Mouse (Mus musculus): ENCODE measurements around the gene Ankrd33b. TPM values are rescaled to one million over a fixed set of nuclear protein-coding genes. Genes with fewer than 3 reads are reported as not detected.
A peak's percentile ranks its signal among the peaks of the same experiment; 100 is the strongest.

Gene Ankrd33b
- 1.6 and 3.3 TPM in 2 replicates for total RNA-seq (2014; rRNA removed)
- 1.2 and 1.6 TPM in 2 replicates for polyA plus RNA-seq (2015; fragmentation: Nextera tagmentation; extraction: Ambion mirVana)

DNA sequence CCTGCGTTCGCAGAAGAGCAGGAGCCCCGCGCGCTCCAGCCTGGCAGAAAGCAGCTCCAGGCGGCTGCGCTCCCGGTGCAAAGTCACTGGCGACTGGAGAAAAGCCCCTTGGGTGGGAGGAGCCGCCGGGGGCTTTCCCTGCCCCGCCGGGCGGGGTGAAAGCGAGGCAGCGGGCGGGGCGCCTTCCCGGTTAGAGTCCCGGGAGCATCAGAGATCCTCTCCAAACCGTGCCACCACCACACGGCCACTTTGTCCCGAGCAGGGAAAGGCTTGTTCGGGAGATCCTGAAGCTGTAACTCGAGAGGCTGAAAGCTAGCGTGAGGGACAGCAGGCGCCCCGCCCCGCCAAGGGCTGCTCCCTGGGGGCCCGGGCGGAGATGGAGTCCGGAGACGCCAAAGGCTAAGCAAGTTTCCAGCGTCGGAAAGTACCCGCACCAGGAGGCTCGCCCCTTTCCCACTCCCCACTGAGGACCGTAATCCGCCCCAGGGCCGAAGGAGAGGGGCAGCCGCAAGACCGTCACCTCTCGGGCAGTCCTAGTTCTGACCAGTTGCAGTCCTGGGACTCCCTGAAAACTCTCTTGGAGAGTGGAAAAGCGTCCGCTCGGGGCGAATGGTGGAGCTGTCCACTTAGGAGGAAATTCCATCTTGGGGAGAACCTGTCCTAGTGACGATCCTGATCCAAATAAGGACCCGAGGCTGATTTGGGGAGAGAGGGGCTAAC is at the start of gene Ankrd33b:
TSS of gene Ankrd33b (minus strand) at position 246 of the 720 bp plus-strand sequence.
- Histone ChIP-seq H3K27me3 (ENCODE audit: insufficient read depth, low read length) (peaks cover 13% of the 10 kb centered on the region; the same call in 1 of the 2 replicates), H3K9me3 (ENCODE audit: low read length) (no peaks in the 10 kb centered on the region), H3K4me1 (ENCODE audit: insufficient read depth, low read length) (peaks cover 16% of the 10 kb centered on the region), H3K4me2 (ENCODE audit: low read depth, low read length) (peak within 1 kb of the TSS; percentile 100), H3K9ac (replicated peaks; ENCODE audit: low read length) (peak within 1 kb of the TSS; percentile 51), H3K4me3 (ENCODE audit: low read length) (peak within 1 kb of the TSS; percentile 61), H3K36me3 (ENCODE audit: insufficient read depth, low read length) (no peaks in the 10 kb centered on the region), H3K27ac (no peak within 1 kb of the TSS)
- WGBS = under 1% methylated on average over 46 of the region's 49 CpGs
- no peak for TF ChIP-seq CTCF (IDR thresholded peaks at IDR 0.05; ENCODE audit: low read depth)
- ATAC-seq (peak; percentile 44; the same call in 1 of the 2 replicates), DNase-seq (ENCODE audit: low spot score) (peak; percentile 26)

DNA sequence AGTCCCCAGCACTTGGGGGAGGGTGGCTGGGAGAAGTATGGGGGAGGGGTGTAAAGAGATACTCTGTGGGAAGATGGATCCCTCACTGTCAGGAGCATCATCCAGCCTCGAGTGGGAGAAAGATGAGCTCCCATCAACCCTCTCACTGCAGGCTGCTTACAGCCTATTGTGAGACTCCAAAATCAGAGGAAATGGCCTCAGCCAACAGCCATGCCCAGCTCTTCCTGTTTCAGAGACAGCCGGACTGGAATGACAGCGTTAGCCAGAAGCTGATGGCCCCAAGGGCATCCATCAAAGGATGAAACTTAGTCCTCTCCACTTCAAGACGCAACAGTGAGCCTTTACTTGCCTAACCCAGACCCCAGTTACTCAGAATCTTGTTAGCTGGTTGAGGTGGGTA is 47.7 kb upstream of the Ankrd33b start:
- Histone ChIP-seq H3K4me3 (ENCODE audit: low read length) (no peak overlapping the region), H3K27me3 (ENCODE audit: insufficient read depth, low read length) (no peaks in the 10 kb centered on the region), H3K4me2 (ENCODE audit: low read depth, low read length) (no peak overlapping the region), H3K9ac (replicated peaks; ENCODE audit: low read length) (no peak overlapping the region), H3K4me1 (ENCODE audit: insufficient read depth, low read length) (no peaks in the 10 kb centered on the region), H3K9me3 (ENCODE audit: low read length) (no peaks in the 10 kb centered on the region), H3K27ac (no peak overlapping the region), H3K36me3 (ENCODE audit: insufficient read depth, low read length) (no peaks in the 10 kb centered on the region)
- TF ChIP-seq CTCF (IDR thresholded peaks at IDR 0.05; ENCODE audit: low read depth) = no peak
- WGBS = 57% methylated on average over 4 of the region's 4 CpGs
- ATAC-seq (no peak), DNase-seq (ENCODE audit: low spot score) (no peak)

DNA sequence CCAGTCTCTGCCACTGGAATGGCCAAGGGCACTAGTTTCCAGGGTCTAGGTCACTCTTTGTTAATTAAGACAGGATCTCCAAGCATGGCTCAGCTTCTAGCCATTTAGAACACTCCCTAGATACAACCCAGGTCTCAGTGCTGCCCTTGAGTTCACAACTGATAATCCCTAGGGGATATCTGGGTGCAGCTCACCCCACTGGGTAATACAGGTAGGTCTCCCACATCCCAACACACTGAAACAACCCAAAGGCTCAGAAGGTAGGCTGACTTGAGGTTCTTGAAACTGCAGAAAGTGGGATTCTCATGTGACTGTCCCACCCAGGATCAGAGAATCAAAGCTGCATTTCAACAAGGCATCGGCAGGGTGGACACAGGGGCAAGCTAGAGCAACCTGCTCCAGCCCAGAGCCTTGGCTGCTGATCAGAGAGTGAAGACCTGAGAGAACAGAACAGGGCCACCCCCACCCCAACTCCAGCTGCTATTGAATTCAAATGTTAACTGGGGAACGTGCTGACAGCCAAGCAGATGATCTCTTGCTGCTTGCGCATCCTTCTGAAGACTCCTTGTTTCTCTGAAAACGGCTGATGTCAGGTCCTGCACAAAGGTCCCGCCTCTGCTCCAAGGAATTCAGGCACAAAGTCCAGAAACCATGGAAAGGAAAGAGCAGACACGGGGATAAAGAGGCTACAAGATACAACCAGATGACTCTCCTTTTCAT is 46.8 kb upstream of the Ankrd33b start:
- Histone ChIP-seq H3K4me2 (ENCODE audit: low read depth, low read length) (no peak overlapping the region), H3K27ac (no peak overlapping the region), H3K27me3 (ENCODE audit: insufficient read depth, low read length) (no peaks in the 10 kb centered on the region), H3K4me3 (ENCODE audit: low read length) (no peak overlapping the region), H3K4me1 (ENCODE audit: insufficient read depth, low read length) (no peaks in the 10 kb centered on the region), H3K9ac (replicated peaks; ENCODE audit: low read length) (no peak overlapping the region), H3K36me3 (ENCODE audit: insufficient read depth, low read length) (no peaks in the 10 kb centered on the region), H3K9me3 (ENCODE audit: low read length) (no peaks in the 10 kb centered on the region)
- WGBS = 35% methylated on average over 6 of the region's 6 CpGs
- ATAC-seq (no peak), DNase-seq (ENCODE audit: low spot score) (no peak)
- TF ChIP-seq CTCF (IDR thresholded peaks at IDR 0.05; ENCODE audit: low read depth) = no peak

DNA sequence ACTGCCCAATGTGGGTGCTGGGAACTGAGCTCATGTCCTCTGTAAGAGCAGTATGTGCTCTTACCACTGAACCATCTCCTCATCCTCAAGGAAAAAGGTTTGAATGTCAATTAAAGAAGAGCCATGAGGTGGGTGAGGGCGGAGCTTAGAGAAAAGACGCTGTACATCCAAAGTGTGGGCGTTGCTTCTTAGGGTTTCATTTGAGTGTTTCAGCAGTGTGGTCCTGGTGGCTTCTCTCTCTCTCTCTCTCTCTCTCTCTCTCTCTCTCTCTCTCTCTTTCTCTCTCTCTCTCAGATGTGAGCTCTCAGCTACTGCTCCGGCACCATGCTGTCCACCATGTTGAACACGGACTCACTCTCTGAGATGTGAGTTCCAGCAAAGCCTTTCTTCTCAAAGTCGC is 46.1 kb upstream of the Ankrd33b start:
- DNase-seq (ENCODE audit: low spot score) (no peak), ATAC-seq (no peak)
- no peak overlapping the region for H3K27ac ChIP-seq
- 85% methylated on average over 6 of the region's 6 CpGs for whole genome bisulfite sequencing
- H3K9ac ChIP-seq (replicated peaks; ENCODE audit: low read length) = no peak overlapping the region
- H3K4me2 ChIP-seq (ENCODE audit: low read depth, low read length) = no peak overlapping the region
- H3K27me3 ChIP-seq (ENCODE audit: insufficient read depth, low read length) = no peaks in the 10 kb centered on the region
- no peaks in the 10 kb centered on the region for H3K36me3 ChIP-seq (ENCODE audit: insufficient read depth, low read length)
- H3K4me1 ChIP-seq (ENCODE audit: insufficient read depth, low read length) = no peaks in the 10 kb centered on the region
- no peaks in the 10 kb centered on the region for H3K9me3 ChIP-seq (ENCODE audit: low read length)
- no peak overlapping the region for H3K4me3 ChIP-seq (ENCODE audit: low read length)
- TF ChIP-seq CTCF (IDR thresholded peaks at IDR 0.05; ENCODE audit: low read depth) = no peak

DNA sequence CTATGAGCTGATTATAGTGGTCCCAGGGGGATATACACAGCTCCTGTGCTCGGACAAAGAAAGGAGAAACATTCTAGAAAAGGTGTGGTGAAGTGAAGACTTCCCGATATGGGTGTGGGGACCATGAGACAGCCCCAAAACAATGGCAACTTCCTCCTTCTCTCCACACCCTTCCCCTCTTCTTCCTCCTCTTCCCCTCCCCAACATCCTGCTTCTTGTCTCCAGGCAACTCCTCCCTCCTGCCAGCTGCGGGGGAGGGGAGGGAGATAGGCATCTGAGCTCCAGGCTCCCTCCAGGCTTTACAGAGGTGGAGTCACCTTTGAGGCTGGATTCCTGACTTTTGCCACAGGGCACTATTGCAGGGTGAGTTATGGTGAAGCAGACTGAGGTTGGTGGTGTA is 45.4 kb upstream of the Ankrd33b start:
- Histone ChIP-seq H3K36me3 (ENCODE audit: insufficient read depth, low read length) (no peaks in the 10 kb centered on the region), H3K4me1 (ENCODE audit: insufficient read depth, low read length) (no peaks in the 10 kb centered on the region), H3K4me3 (ENCODE audit: low read length) (no peak overlapping the region), H3K27me3 (ENCODE audit: insufficient read depth, low read length) (no peaks in the 10 kb centered on the region), H3K9ac (replicated peaks; ENCODE audit: low read length) (no peak overlapping the region), H3K9me3 (ENCODE audit: low read length) (no peaks in the 10 kb centered on the region), H3K27ac (no peak overlapping the region), H3K4me2 (ENCODE audit: low read depth, low read length) (no peak overlapping the region)
- DNase-seq (ENCODE audit: low spot score) = no peak
- no peak for ATAC-seq
- WGBS = 45% methylated on average over 3 of the region's 3 CpGs
- no peak for TF ChIP-seq CTCF (IDR thresholded peaks at IDR 0.05; ENCODE audit: low read depth)

DNA sequence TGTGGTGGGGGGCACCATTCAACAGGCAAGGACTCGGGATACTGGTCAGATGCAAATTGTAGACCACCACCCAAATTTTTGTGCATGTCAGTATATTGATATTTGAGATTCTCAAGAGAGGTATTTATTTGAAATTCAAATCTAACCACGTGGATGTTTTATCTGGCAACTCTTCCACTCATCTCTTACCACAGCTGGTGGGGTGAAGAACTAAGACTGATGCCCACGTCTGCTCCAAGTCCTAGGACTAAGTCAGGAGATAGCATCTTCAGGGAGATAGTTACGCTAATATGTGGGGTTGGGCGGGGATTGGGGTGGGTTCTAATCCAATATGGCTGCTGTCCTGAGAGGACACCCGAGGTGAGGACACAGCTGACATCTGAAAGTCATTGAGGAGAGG is 44.9 kb upstream of the Ankrd33b start:
- Histone ChIP-seq H3K9me3 (ENCODE audit: low read length) (no peaks in the 10 kb centered on the region), H3K4me3 (ENCODE audit: low read length) (no peak overlapping the region), H3K4me1 (ENCODE audit: insufficient read depth, low read length) (no peaks in the 10 kb centered on the region), H3K27ac (no peak overlapping the region), H3K4me2 (ENCODE audit: low read depth, low read length) (no peak overlapping the region), H3K9ac (replicated peaks; ENCODE audit: low read length) (no peak overlapping the region), H3K36me3 (ENCODE audit: insufficient read depth, low read length) (no peaks in the 10 kb centered on the region), H3K27me3 (ENCODE audit: insufficient read depth, low read length) (no peaks in the 10 kb centered on the region)
- no peak for TF ChIP-seq CTCF (IDR thresholded peaks at IDR 0.05; ENCODE audit: low read depth)
- ATAC-seq = no peak
- 81% methylated on average over 6 of the region's 6 CpGs for WGBS
- DNase-seq (ENCODE audit: low spot score) = no peak

DNA sequence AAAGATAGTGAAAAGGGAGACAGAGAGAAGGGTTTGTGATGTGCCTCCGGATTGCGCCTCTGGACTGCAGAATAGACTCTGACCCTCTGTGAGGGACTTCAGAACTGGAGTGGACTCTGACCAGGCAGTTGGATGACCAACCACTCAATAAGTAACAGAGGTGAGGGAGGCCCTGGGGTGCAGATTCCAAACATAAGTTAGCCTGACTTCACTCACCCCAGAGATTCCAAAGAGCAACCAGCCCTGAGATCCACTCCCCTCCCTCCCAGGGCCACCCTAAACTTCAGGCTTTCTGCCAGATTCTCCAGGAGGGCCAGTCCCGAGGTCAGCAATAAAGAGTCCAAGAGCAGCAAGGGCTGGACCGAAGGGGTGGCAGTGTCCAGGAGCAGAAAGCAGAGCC is 40.0 kb upstream of the Ankrd33b start:
- Histone ChIP-seq H3K27ac (no peak overlapping the region), H3K4me1 (ENCODE audit: insufficient read depth, low read length) (no peaks in the 10 kb centered on the region), H3K9ac (replicated peaks; ENCODE audit: low read length) (no peak overlapping the region), H3K9me3 (ENCODE audit: low read length) (no peaks in the 10 kb centered on the region), H3K4me2 (ENCODE audit: low read depth, low read length) (no peak overlapping the region), H3K4me3 (ENCODE audit: low read length) (no peak overlapping the region), H3K36me3 (ENCODE audit: insufficient read depth, low read length) (no peaks in the 10 kb centered on the region), H3K27me3 (ENCODE audit: insufficient read depth, low read length) (no peaks in the 10 kb centered on the region)
- DNase-seq (ENCODE audit: low spot score) = no peak
- 75% methylated on average over 4 of the region's 4 CpGs for WGBS
- ATAC-seq = no peak
- TF ChIP-seq CTCF (IDR thresholded peaks at IDR 0.05; ENCODE audit: low read depth) = no peak

Data from hindbrain, postnatal 0 days (tissue).